Mouse (Mus musculus) cerebellum, adult 9-10 months (tissue): Measurements from ENCODE around the gene Guca2b.
A peak's percentile ranks its signal among the peaks of the same experiment; 100 is the strongest.

ENCODE experiments used
- DNase-seq: peaks from one replicate; pipeline ENCODE4 v3.0.0; 2022

Gene Guca2b

GRCm38 (mm10) chr4:119658731-119659130 is at the start of gene Guca2b:
Guca2b (minus strand) TSS chr4:119658954.
- DNase-seq: no peak

- DNase-seq: no peak
Measured at GRCm38 (mm10) chr4:119707751-119708150, 49.0 kb upstream of the Guca2b start.

- DNase-seq: no peak
Measured at GRCm38 (mm10) chr4:119707326-119707725, 48.6 kb upstream of the Guca2b start.

GRCm38 (mm10) chr4:119703965-119704364 is 45.2 kb upstream of the Guca2b start:
- no peak for DNase-seq

GRCm38 (mm10) chr4:119701269-119701954 is 42.7 kb upstream of the Guca2b start:
- DNase-seq: no peak

- DNase-seq: peak; percentile 32
Measured at GRCm38 (mm10) chr4:119698339-119698738, 39.6 kb upstream of the Guca2b start.

- DNase-seq: no peak
Measured at GRCm38 (mm10) chr4:119685746-119686145, 27.0 kb upstream of the Guca2b start.

- no peak for DNase-seq
Measured at GRCm38 (mm10) chr4:119682596-119682995, 23.8 kb upstream of the Guca2b start.

- DNase-seq: no peak
Measured at GRCm38 (mm10) chr4:119672685-119673084, 13.9 kb upstream of the Guca2b start.

- no peak for DNase-seq
Measured at GRCm38 (mm10) chr4:119671164-119671563, 12.4 kb upstream of the Guca2b start.

GRCm38 (mm10) chr4:119670736-119671135 is 12.0 kb upstream of the Guca2b start:
- no peak for DNase-seq

- no peak for DNase-seq
Measured at GRCm38 (mm10) chr4:119670210-119670555, 11.4 kb upstream of the Guca2b start.

- DNase-seq: no peak
Measured at GRCm38 (mm10) chr4:119669356-119670209, 10.8 kb upstream of the Guca2b start.

GRCm38 (mm10) chr4:119668596-119668995 is 9.8 kb upstream of the Guca2b start:
- no peak for DNase-seq

- no peak for DNase-seq
Measured at GRCm38 (mm10) chr4:119668185-119668584, 9.4 kb upstream of the Guca2b start.

GRCm38 (mm10) chr4:119667454-119667853 is 8.7 kb upstream of the Guca2b start:
- peak; percentile 48 for DNase-seq

GRCm38 (mm10) chr4:119666116-119666515 is 7.4 kb upstream of the Guca2b start:
- DNase-seq: no peak

- no peak for DNase-seq
Measured at GRCm38 (mm10) chr4:119665166-119665565, 6.4 kb upstream of the Guca2b start.

- DNase-seq: no peak
Measured at GRCm38 (mm10) chr4:119663409-119664095, 4.8 kb upstream of the Guca2b start.

- DNase-seq: no peak
Measured at GRCm38 (mm10) chr4:119662976-119663375, 4.2 kb upstream of the Guca2b start.

GRCm38 (mm10) chr4:119662151-119662550 is 3.4 kb upstream of the Guca2b start:
- no peak for DNase-seq

- no peak for DNase-seq
Measured at GRCm38 (mm10) chr4:119660007-119660406, 1.3 kb upstream of the Guca2b start.

- no peak for DNase-seq
Measured at GRCm38 (mm10) chr4:119658246-119658645, 508 bp downstream of the Guca2b start.

GRCm38 (mm10) chr4:119657011-119657410 is 1.7 kb downstream of the Guca2b start:
- DNase-seq: no peak
